Mouse (Mus musculus) small intestine, adult 2 months (tissue): ENCODE results near the gene Gm9195. TPM values are rescaled to one million over a fixed set of nuclear protein-coding genes. Genes with fewer than 3 reads are reported as not detected.
A peak's percentile ranks its signal among the peaks of the same experiment; 100 is the strongest.

ENCODE experiments used
- H3K27ac ChIP-seq: fragments of 200-500 bp; 2 replicates; pipeline ENCODE4 v1.5.1; 2012; ENCODE audit warnings: low read depth, low read length, control low read depth, inconsistent platforms; ENCODE audit not compliant: insufficient read depth
- H3K27me3 ChIP-seq: fragments of 200-500 bp; 2 replicates; pipeline ENCODE4 v1.6.1; 2012; ENCODE audit warnings: mild to moderate bottlenecking, moderate library complexity, low read length, inconsistent platforms; ENCODE audit not compliant: control insufficient read depth, insufficient read depth
- H3K36me3 ChIP-seq: fragments of 200-500 bp; 2 replicates; pipeline ENCODE4 v1.6.1; 2012; ENCODE audit warnings: mild to moderate bottlenecking, low read length, control low read depth, inconsistent platforms; ENCODE audit not compliant: control insufficient read depth, insufficient read depth
- H3K4me1 ChIP-seq: fragments of 200-500 bp; 2 replicates; pipeline ENCODE4 v1.6.1; 2012; ENCODE audit warnings: low read length, inconsistent platforms, mixed read lengths; ENCODE audit not compliant: control insufficient read depth, insufficient read depth, insufficient read length
- H3K4me3 ChIP-seq: fragments of 200-500 bp; 2 replicates; pipeline ENCODE4 v1.5.1; 2012; ENCODE audit warnings: low read depth, mild to moderate bottlenecking, control low read depth, inconsistent platforms, low read length, moderate library complexity
- CTCF ChIP-seq: fragments of 200-500 bp; IDR thresholded peaks from 2 replicates; pipeline ENCODE4 v1.5.1; 2012; ENCODE audit warnings: low read depth, mild to moderate bottlenecking, control low read depth, inconsistent platforms, low read length, moderate library complexity, mixed read lengths; ENCODE audit not compliant: insufficient replicate concordance, insufficient read length; ENCODE audit errors: extremely low read depth
- POLR2A ChIP-seq: fragments of 200-500 bp; IDR thresholded peaks from 2 replicates; pipeline ENCODE4 v1.6.1; 2012; ENCODE audit warnings: low read depth, mild to moderate bottlenecking, control low read depth, inconsistent platforms, low read length, moderate library complexity
- WGBS: fragments of 180-500 bp; shearing (Covaris S2); methylation state at CpG from one replicate; pipeline ENCODE4 v1.1.7; 2018; 5-methylcytosine and 5-hydroxymethylcytosine counted together
- polyA plus RNA-seq: library from polyadenylated mRNA; depleted of rRNA; stranded (reverse); fragments of >200 nt; gene quantifications from 2 replicates; pipeline ENCODE4 v1.2.3, GENCODE M21; 2012

Gene Gm9195
- polyA plus RNA-seq, 1 experiment = 0.01 TPM

GRCm38 (mm10) chr14:72474501-72474900 lies 17.1 kb downstream of the Gm9195 start:
- H3K4me1 ChIP-seq = no peaks in the 10 kb centered on the region
- no peaks in the 10 kb centered on the region for H3K36me3 ChIP-seq
- no peak overlapping the region for H3K27ac ChIP-seq
- no peaks in the 10 kb centered on the region for H3K27me3 ChIP-seq
- H3K4me3 ChIP-seq = no peak overlapping the region
- 81% methylated on average over 1 of the region's 1 CpGs for WGBS
- TF ChIP-seq POLR2A (no peak), CTCF (no peak)

- no peak for TF ChIP-seq CTCF
- TF ChIP-seq POLR2A = no peak
- H3K27ac ChIP-seq = no peak overlapping the region
- H3K4me3 ChIP-seq = no peak overlapping the region
- H3K36me3 ChIP-seq = no peaks in the 10 kb centered on the region
- H3K27me3 ChIP-seq = no peaks in the 10 kb centered on the region
- no peaks in the 10 kb centered on the region for H3K4me1 ChIP-seq
- WGBS = 24% methylated on average over 4 of the region's 4 CpGs
Observed at GRCm38 (mm10) chr14:72468429-72468828, 23.2 kb downstream of the Gm9195 start.

- 88% methylated on average over 3 of the region's 3 CpGs for WGBS
- TF ChIP-seq POLR2A (no peak), CTCF (no peak)
- H3K4me3 ChIP-seq = no peak overlapping the region
- H3K4me1 ChIP-seq = no peaks in the 10 kb centered on the region
- no peak overlapping the region for H3K27ac ChIP-seq
- no peaks in the 10 kb centered on the region for H3K36me3 ChIP-seq
- H3K27me3 ChIP-seq = no peaks in the 10 kb centered on the region
Observed at GRCm38 (mm10) chr14:72466384-72466783, 25.3 kb downstream of the Gm9195 start.

- Histone ChIP-seq H3K4me3 (no peak overlapping the region), H3K4me1 (no peaks in the 10 kb centered on the region), H3K36me3 (no peaks in the 10 kb centered on the region), H3K27ac (no peak overlapping the region), H3K27me3 (no peaks in the 10 kb centered on the region)
- WGBS = 72% methylated on average over 1 of the region's 1 CpGs
- TF ChIP-seq POLR2A (no peak), CTCF (no peak)
Observed at GRCm38 (mm10) chr14:72461591-72461990, 30.0 kb downstream of the Gm9195 start.

GRCm38 (mm10) chr14:72460291-72460690 lies 31.3 kb downstream of the Gm9195 start:
- TF ChIP-seq CTCF (no peak), POLR2A (no peak)
- Histone ChIP-seq H3K27me3 (no peaks in the 10 kb centered on the region), H3K36me3 (no peaks in the 10 kb centered on the region), H3K4me3 (no peak overlapping the region), H3K27ac (no peak overlapping the region), H3K4me1 (no peaks in the 10 kb centered on the region)
- WGBS = 65% methylated on average over 2 of the region's 2 CpGs

GRCm38 (mm10) chr14:72458930-72459329 lies 32.7 kb downstream of the Gm9195 start:
- 90% methylated on average over 1 of the region's 1 CpGs for WGBS

GRCm38 (mm10) chr14:72447141-72448091 lies 44.2 kb downstream of the Gm9195 start:
- Histone ChIP-seq H3K27ac (no peak overlapping the region), H3K36me3 (no peaks in the 10 kb centered on the region), H3K4me1 (no peaks in the 10 kb centered on the region), H3K4me3 (no peak overlapping the region), H3K27me3 (no peaks in the 10 kb centered on the region)
- WGBS = 61% methylated on average over 9 of the region's 9 CpGs
- TF ChIP-seq CTCF = peak; percentile 55; the same call in 1 of the 2 replicates
- TF ChIP-seq POLR2A = no peak

More at GRCm38 (mm10) chr14:72458930-72459329, 32.7 kb downstream of the Gm9195 start:
- no peaks in the 10 kb centered on the region for H3K36me3 ChIP-seq
- no peak overlapping the region for H3K27ac ChIP-seq
- H3K4me1 ChIP-seq = no peaks in the 10 kb centered on the region
- no peak overlapping the region for H3K4me3 ChIP-seq
- no peaks in the 10 kb centered on the region for H3K27me3 ChIP-seq
- no peak for TF ChIP-seq POLR2A
- TF ChIP-seq CTCF = no peak

GRCm38 (mm10) chr14:72442936-72443335 lies 48.7 kb downstream of the Gm9195 start:
- TF ChIP-seq CTCF (no peak), POLR2A (no peak)
- H3K27me3 ChIP-seq = no peaks in the 10 kb centered on the region
- H3K4me1 ChIP-seq = no peaks in the 10 kb centered on the region
- WGBS = 64% methylated on average over 11 of the region's 11 CpGs
- H3K4me3 ChIP-seq = no peak overlapping the region
- no peak overlapping the region for H3K27ac ChIP-seq
- no peaks in the 10 kb centered on the region for H3K36me3 ChIP-seq
